Mouse (Mus musculus): ENCODE measurements around the gene Chdh.

GRCm38 (mm10) chr14:30024387-30024786 is 15.6 kb downstream of the Chdh start:
- TF ChIP-seq EP300 (IDR thresholded peaks at IDR 0.05; ENCODE audit: low read depth) (no peak), CTCF (IDR thresholded peaks at IDR 0.05; ENCODE audit: low read depth) (no peak)

Data from liver, embryonic 14.5 days (tissue).